Mouse (Mus musculus) forebrain, embryonic 15.5 days (tissue): ENCODE data around the gene Tcte1. TPM values are rescaled to one million over a fixed set of nuclear protein-coding genes. Genes with fewer than 3 reads are reported as not detected.

Experiments
- ATAC-seq: fragments of 200-750 bp; cut with Nextera tagmentation; replicated peaks from 2 replicates; pipeline ENCODE4 v1.8.0; 2017; ENCODE audit warnings: mild to moderate bottlenecking, moderate TSS enrichment, moderate library complexity
- H3K27ac ChIP-seq: fragments of 300-500 bp; sonication (generic); replicated peaks from 2 replicates; pipeline ENCODE4 v1.5.1; 2015; ENCODE audit warnings: mild to moderate bottlenecking, inconsistent platforms
- H3K27me3 ChIP-seq: fragments of 300-500 bp; sonication (generic); 2 replicates; pipeline ENCODE4 v1.6.1; 2015; ENCODE audit warnings: inconsistent platforms
- H3K36me3 ChIP-seq: fragments of 300-500 bp; sonication (generic); 2 replicates; pipeline ENCODE4 v1.6.1; 2015; ENCODE audit warnings: mild to moderate bottlenecking, inconsistent platforms
- H3K4me1 ChIP-seq: fragments of 300-500 bp; sonication (generic); 2 replicates; pipeline ENCODE4 v1.6.1; 2015; ENCODE audit warnings: inconsistent platforms
- H3K4me2 ChIP-seq: fragments of 300-500 bp; sonication (generic); replicated peaks from 2 replicates; pipeline ENCODE4 v1.6.1; 2015; ENCODE audit warnings: mild to moderate bottlenecking, inconsistent platforms
- H3K4me3 ChIP-seq: fragments of 300-500 bp; sonication (generic); 2 replicates; pipeline ENCODE4 v1.5.1; 2015; ENCODE audit warnings: mild to moderate bottlenecking, inconsistent platforms
- H3K9ac ChIP-seq: fragments of 300-500 bp; sonication (generic); replicated peaks from 2 replicates; pipeline ENCODE4 v1.6.1; 2015; ENCODE audit warnings: mild to moderate bottlenecking, inconsistent platforms
- H3K9me3 ChIP-seq: fragments of 300-500 bp; sonication (generic); 2 replicates; pipeline ENCODE4 v1.6.1; 2016; ENCODE audit warnings: inconsistent platforms
- WGBS: fragments of 180-500 bp; shearing (Covaris S2); methylation state at CpG from one replicate; pipeline ENCODE4 v1.1.7; 2015; ENCODE audit warnings: mixed read lengths; 5-methylcytosine and 5-hydroxymethylcytosine counted together
- polyA plus RNA-seq: library from polyadenylated mRNA; unstranded; fragments of >200 nt; fragmentation: Nextera tagmentation; extraction: Ambion mirVana; gene quantifications from 2 replicates; pipeline ENCODE4 v1.2.1, GENCODE M21; 2015

Tcte1 gene
- polyA plus RNA-seq, 1 experiment from 2014 or later, result 4.8 TPM

DNA sequence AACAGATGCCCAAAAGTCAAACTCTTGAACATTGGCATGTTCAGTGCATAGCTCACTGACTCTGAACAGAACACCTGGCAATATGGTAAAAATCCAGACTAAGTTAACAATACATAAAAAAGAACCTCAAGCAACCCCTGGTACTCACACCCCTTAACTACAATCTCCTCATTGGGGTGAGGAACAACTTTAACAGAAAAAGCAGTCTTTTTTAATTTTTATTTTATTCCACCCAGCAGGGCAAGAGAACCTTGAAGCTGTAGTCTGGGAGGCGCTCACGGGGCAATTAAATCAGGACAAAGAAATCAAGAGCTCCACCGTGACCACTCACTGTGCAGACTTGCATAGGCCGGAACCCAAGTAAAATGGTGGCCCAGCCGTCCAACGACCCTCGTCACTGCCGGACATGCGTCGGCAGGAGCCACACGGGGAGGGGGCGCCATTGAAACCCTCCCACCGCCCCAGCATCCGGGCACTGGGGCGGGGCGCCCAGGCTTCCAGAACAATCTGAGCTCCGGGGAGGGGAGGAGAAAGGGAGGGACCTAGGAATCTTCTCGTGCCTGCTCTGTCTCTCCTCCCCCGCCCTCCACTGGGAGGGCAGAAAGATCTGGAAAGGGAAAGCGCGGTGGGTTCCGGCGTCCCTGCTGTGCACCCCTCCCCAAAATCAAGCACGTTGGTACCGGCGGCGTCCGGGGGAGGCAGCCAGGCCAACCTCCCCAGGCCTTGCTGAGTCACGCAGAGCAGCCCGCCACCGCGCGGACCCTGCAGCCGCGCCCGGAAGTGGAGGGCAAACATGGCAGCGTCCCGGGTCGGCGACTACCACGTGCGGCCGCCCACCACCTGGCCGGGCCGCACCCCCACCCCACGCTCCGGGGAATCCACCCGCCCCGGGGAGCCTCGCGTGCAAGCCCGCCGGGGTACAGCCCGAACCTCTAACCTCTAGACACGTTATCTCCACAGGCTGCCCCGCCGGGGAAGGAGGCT is 49.2 kb downstream of the Tcte1 start:
- H3K9ac ChIP-seq, result peak overlapping the region; percentile 95
- H3K4me2 ChIP-seq, result peak overlapping the region; percentile 95
- H3K9me3 ChIP-seq, result no peaks in the 10 kb centered on the region
- WGBS, result under 1% methylated on average over 57 of the region's 57 CpGs
- H3K4me1 ChIP-seq, result peaks cover 41% of the 10 kb centered on the region
- peak; percentile 51 for ATAC-seq
- peaks cover 44% of the 10 kb centered on the region for H3K36me3 ChIP-seq
- no peaks in the 10 kb centered on the region for H3K27me3 ChIP-seq
- peak overlapping the region; percentile 100 for H3K27ac ChIP-seq
- peak overlapping the region; percentile 89 for H3K4me3 ChIP-seq

GRCm38 (mm10) chr17:45573087-45573779 is 50.0 kb downstream of the Tcte1 start, which contains the start of gene Hsp90ab1:
Hsp90ab1 (minus strand) TSS chr17:45573271.
- Histone ChIP-seq H3K4me1 (peaks cover 37% of the 10 kb centered on the region), H3K27ac (peak within 1 kb of the TSS; percentile 100), H3K36me3 (peaks cover 35% of the 10 kb centered on the region), H3K4me3 (peak within 1 kb of the TSS; percentile 89), H3K9me3 (no peaks in the 10 kb centered on the region), H3K27me3 (no peaks in the 10 kb centered on the region), H3K4me2 (peak within 1 kb of the TSS; percentile 95), H3K9ac (peak within 1 kb of the TSS; percentile 95)
- under 1% methylated on average over 41 of the region's 41 CpGs for WGBS
- ATAC-seq, result peak; percentile 79

GRCm38 (mm10) chr17:45573780-45574123 is 50.5 kb downstream of the Tcte1 start:
- no peaks in the 10 kb centered on the region for H3K27me3 ChIP-seq
- peak; percentile 72 for ATAC-seq
- under 1% methylated on average over 18 of the region's 18 CpGs for WGBS
- H3K4me1 ChIP-seq, result peaks cover 37% of the 10 kb centered on the region
- peak overlapping the region; percentile 95 for H3K4me2 ChIP-seq
- H3K36me3 ChIP-seq, result peaks cover 30% of the 10 kb centered on the region
- peak overlapping the region; percentile 89 for H3K4me3 ChIP-seq
- no peaks in the 10 kb centered on the region for H3K9me3 ChIP-seq
- H3K9ac ChIP-seq, result peak overlapping the region; percentile 95
- H3K27ac ChIP-seq, result peak overlapping the region; percentile 100

- H3K4me1 ChIP-seq, result peaks cover 37% of the 10 kb centered on the region
- 1% methylated on average over 17 of the region's 17 CpGs for WGBS
- no peaks in the 10 kb centered on the region for H3K27me3 ChIP-seq
- peak overlapping the region; percentile 89 for H3K4me3 ChIP-seq
- peak overlapping the region; percentile 95 for H3K9ac ChIP-seq
- peak overlapping the region; percentile 100 for H3K27ac ChIP-seq
- peaks cover 25% of the 10 kb centered on the region for H3K36me3 ChIP-seq
- peak overlapping the region; percentile 95 for H3K4me2 ChIP-seq
- no peaks in the 10 kb centered on the region for H3K9me3 ChIP-seq
- peak; percentile 81 for ATAC-seq
Measured at GRCm38 (mm10) chr17:45574129-45574761, 51.0 kb downstream of the Tcte1 start.

DNA sequence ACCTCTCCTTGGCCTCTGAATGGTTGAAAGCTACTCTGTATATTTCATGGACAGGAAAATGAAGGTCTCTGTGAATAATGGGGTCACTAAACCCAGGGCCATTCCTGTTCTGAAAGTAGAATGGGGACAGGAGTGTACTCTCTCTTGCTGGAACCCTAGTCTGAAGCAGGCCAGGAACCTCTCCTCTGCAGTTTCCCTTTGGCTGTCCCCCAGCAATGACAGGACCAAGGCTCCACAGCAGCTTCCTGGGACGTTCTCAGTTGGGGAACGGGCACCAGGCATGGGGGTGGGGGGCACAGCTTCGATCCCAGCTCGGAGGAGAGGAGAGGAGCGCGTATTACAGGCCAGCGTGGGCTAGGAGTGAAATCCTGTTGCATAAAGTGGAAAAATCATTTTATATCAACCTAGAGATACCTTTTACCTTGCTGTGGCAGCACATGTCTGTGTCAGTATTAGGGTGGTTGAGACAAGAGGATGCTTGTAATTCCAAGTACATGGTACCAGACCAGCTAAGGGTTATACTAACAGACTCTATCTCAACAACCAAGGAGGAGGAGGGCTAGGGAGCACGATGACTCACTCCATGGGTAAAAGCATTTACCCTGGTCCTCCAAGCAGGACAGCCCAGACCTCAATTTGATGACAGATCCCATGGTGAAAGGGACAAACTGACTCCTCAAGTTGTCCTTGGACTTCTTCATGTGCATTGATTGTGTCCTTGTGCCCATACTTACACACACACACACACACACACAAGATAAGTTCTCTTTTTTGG is 52.1 kb downstream of the Tcte1 start:
- ATAC-seq, result no peak
- H3K4me2 ChIP-seq, result peak overlapping the region; percentile 95

DNA sequence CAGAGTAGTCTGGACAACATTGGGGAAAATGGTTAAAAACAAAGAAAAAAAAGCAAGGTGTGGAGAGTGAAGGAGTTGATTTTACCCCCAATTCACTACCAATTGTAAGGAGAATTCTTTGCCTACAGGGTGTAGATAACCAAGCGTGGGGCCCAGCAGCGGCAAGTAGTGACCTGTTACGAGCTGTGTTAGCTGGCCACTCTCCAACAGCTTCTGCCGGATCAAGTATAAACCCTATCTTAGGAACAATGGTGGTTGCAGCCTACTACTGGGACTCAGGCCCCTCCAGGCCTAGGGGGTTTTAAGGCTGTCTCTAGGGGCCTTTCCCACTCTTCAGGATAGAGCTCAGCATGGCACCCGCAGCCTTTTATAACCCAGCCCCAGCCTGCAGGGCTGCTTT is 55.0 kb downstream of the Tcte1 start:
- no peaks in the 10 kb centered on the region for H3K27me3 ChIP-seq
- no peak overlapping the region for H3K27ac ChIP-seq
- H3K9ac ChIP-seq, result no peak overlapping the region
- no peak overlapping the region for H3K4me3 ChIP-seq
- H3K4me1 ChIP-seq, result peaks cover 12% of the 10 kb centered on the region
- no peak overlapping the region for H3K4me2 ChIP-seq
- 63% methylated on average over 5 of the region's 5 CpGs for WGBS
- no peak for ATAC-seq
- no peaks in the 10 kb centered on the region for H3K36me3 ChIP-seq
- no peaks in the 10 kb centered on the region for H3K9me3 ChIP-seq

More for the DNA sequence above, 52.1 kb downstream of the Tcte1 start:
- H3K27ac ChIP-seq, result peak overlapping the region; percentile 100
- H3K4me3 ChIP-seq, result peak overlapping the region; percentile 89; the same call in 1 of the 2 replicates
- H3K4me1 ChIP-seq, result peaks cover 29% of the 10 kb centered on the region
- H3K9ac ChIP-seq, result peak overlapping the region; percentile 95; the same call in 1 of the 2 replicates
- no peaks in the 10 kb centered on the region for H3K9me3 ChIP-seq
- WGBS, result 91% methylated on average over 8 of the region's 8 CpGs
- H3K27me3 ChIP-seq, result no peaks in the 10 kb centered on the region
- peaks cover 15% of the 10 kb centered on the region for H3K36me3 ChIP-seq

DNA sequence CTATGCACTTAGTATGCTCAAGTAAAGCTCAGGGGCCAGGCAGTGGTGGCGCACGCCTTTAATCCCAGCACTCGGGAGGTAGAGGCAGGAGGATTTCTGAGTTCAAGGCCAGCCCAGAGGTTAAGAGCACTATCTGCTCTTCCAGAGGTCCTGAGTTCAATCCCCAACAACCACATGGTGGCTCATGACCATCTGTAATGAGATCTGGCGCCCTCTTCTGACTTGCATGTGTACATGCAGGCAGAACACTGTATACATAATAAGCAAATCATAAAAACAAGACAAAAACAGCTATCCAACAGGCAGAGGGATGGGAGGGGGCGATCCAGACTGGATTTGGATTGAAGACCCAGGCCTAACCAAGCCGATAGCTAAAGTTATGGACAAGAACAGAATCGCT is 55.6 kb downstream of the Tcte1 start:
- H3K36me3 ChIP-seq, result no peaks in the 10 kb centered on the region
- no peak for ATAC-seq
- H3K4me3 ChIP-seq, result no peak overlapping the region
- H3K4me1 ChIP-seq, result peaks cover 12% of the 10 kb centered on the region
- no peaks in the 10 kb centered on the region for H3K9me3 ChIP-seq
- no peak overlapping the region for H3K27ac ChIP-seq
- no peaks in the 10 kb centered on the region for H3K27me3 ChIP-seq
- whole genome bisulfite sequencing, result 71% methylated on average over 7 of the region's 7 CpGs
- H3K9ac ChIP-seq, result no peak overlapping the region
- no peak overlapping the region for H3K4me2 ChIP-seq

DNA sequence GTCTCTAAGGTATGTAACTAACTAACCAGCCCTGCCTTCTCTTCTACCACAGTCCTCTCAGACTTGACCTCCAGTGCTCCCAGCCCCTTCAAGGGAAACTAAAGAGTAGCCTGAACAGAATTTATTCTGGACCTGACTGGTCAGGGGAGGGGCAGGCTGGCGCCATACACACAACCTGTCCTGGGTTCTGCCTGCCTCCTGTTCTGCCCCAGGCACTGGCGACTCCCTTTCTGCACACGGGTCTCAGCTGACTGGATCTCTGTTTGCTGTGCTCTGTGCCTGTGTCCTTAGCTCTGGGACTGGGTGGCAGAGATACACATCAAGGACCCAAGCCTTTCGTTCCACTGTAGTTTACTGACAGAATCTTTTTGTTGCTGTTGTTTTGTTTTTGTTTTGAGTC is 56.3 kb downstream of the Tcte1 start:
- no peaks in the 10 kb centered on the region for H3K27me3 ChIP-seq
- no peak overlapping the region for H3K4me3 ChIP-seq
- ATAC-seq, result no peak
- H3K4me2 ChIP-seq, result no peak overlapping the region
- WGBS, result 89% methylated on average over 4 of the region's 4 CpGs
- H3K9me3 ChIP-seq, result no peaks in the 10 kb centered on the region
- no peak overlapping the region for H3K27ac ChIP-seq
- no peak overlapping the region for H3K9ac ChIP-seq
- H3K4me1 ChIP-seq, result peaks cover 11% of the 10 kb centered on the region
- no peaks in the 10 kb centered on the region for H3K36me3 ChIP-seq

DNA sequence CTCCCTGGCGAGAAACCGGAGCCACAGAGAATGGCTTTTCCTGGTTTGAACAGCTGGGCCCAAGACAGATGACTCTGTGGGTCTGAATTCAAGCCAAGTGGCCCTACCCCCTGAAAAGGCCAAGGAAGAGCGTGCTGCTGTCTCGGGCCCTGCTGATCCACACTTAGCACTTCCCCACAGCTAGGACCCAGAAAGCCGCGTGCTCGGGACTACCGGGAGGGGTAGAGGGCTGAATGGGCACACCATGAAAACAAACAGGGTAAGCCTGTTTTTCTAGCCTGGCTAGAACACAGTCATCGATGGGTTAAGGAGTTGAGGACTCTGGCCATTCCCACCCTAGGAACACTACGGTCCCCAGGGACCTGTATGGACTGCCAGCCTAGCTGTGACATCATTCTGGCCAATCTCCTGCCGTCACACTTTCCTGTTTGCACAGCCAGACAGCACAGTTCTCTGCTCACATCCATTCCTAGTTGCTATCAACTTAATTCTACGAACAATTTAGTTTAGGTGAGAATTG is 57.8 kb downstream of the Tcte1 start:
- H3K4me3 ChIP-seq, result no peak overlapping the region
- ATAC-seq, result 0 out of 2 replicates have a peak, but pooled peaks have one; percentile 13
- H3K27ac ChIP-seq, result no peak overlapping the region; the same call in 1 of the 2 replicates
- no peak overlapping the region for H3K9ac ChIP-seq
- H3K4me1 ChIP-seq, result peaks cover 12% of the 10 kb centered on the region
- no peaks in the 10 kb centered on the region for H3K9me3 ChIP-seq
- H3K27me3 ChIP-seq, result no peaks in the 10 kb centered on the region
- no peak overlapping the region for H3K4me2 ChIP-seq
- WGBS, result 51% methylated on average over 12 of the region's 12 CpGs
- H3K36me3 ChIP-seq, result no peaks in the 10 kb centered on the region

GRCm38 (mm10) chr17:45581567-45581983 is 58.3 kb downstream of the Tcte1 start:
- Histone ChIP-seq H3K4me3 (no peak overlapping the region), H3K27ac (no peak overlapping the region), H3K4me1 (peaks cover 12% of the 10 kb centered on the region), H3K9me3 (no peaks in the 10 kb centered on the region), H3K27me3 (no peaks in the 10 kb centered on the region), H3K36me3 (0 out of 2 replicates have a peak, but pooled peaks cover 3% of the 10 kb centered on the region), H3K4me2 (no peak overlapping the region), H3K9ac (no peak overlapping the region)
- WGBS, result 17% methylated on average over 2 of the region's 2 CpGs
- no peak for ATAC-seq

DNA sequence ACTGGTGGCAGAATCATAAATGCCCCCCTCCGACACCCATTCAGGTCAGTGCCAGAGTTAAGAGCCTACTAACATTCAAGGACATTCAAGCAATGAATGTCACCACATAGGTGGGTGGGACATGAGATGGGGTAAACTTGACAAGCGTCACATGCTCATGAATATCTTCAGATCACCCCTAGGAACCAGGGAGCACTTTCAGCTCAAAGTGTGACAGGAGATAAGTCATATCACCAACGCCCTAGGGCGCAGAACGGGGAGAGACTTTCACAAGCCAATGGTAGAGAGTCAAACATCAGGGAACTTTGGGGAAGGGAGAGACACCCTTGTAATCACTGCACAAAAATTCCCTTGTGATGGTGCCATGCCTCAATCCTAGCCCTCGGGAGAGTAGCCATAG is 59.0 kb downstream of the Tcte1 start:
- Histone ChIP-seq H3K4me1 (peaks cover 12% of the 10 kb centered on the region), H3K4me2 (no peak overlapping the region), H3K27me3 (no peaks in the 10 kb centered on the region), H3K9me3 (no peaks in the 10 kb centered on the region), H3K27ac (no peak overlapping the region), H3K36me3 (0 out of 2 replicates have a peak, but pooled peaks cover 10% of the 10 kb centered on the region), H3K4me3 (no peak overlapping the region), H3K9ac (no peak overlapping the region)
- ATAC-seq, result no peak
- whole genome bisulfite sequencing, result 98% methylated on average over 6 of the region's 6 CpGs
